Mouse (Mus musculus): ENCODE results near the gene Ctsw.
"Not testable (repeated sequence)": the region's sequence is repeated elsewhere in the genome, so short reads cannot be mapped to it uniquely, and the experiment has no call there.

The Ctsw gene

GRCm38 (mm10) chr19:5468374-5468773 lies at the start of gene Ctsw:
Gene Ctsw (minus strand): TSS chr19:5468507.
- no peak for DNase-seq (ENCODE audit: extremely low read depth, low read depth, low spot score)

GRCm38 (mm10) chr19:5516906-5517505 lies 48.7 kb upstream of the Ctsw start:
- DNase-seq (ENCODE audit: extremely low read depth, low read depth, low spot score) = no peak

GRCm38 (mm10) chr19:5515840-5516777 lies 47.8 kb upstream of the Ctsw start:
- DNase-seq (ENCODE audit: extremely low read depth, low read depth, low spot score) = no peak

- DNase-seq (ENCODE audit: extremely low read depth, low read depth, low spot score) = no peak
Observed at GRCm38 (mm10) chr19:5513005-5513349, 44.7 kb upstream of the Ctsw start.

GRCm38 (mm10) chr19:5512091-5513004 lies 44.0 kb upstream of the Ctsw start:
- no peak for DNase-seq (ENCODE audit: extremely low read depth, low read depth, low spot score)

GRCm38 (mm10) chr19:5511074-5511632 lies 42.8 kb upstream of the Ctsw start:
- no peak for DNase-seq (ENCODE audit: extremely low read depth, low read depth, low spot score)

GRCm38 (mm10) chr19:5510031-5511026 lies 42.0 kb upstream of the Ctsw start, which contains the start of gene Snx32:
Gene Snx32 (minus strand): TSS chr19:5510538.
- DNase-seq (ENCODE audit: extremely low read depth, low read depth, low spot score) = peak; percentile 57

GRCm38 (mm10) chr19:5503687-5504086 lies 35.4 kb upstream of the Ctsw start, which contains the start of gene 1700020D05Rik:
Gene 1700020D05Rik (minus strand): TSS chr19:5503787.
- DNase-seq (ENCODE audit: extremely low read depth, low read depth, low spot score) = no peak

GRCm38 (mm10) chr19:5500330-5500875 lies 32.1 kb upstream of the Ctsw start:
- DNase-seq (ENCODE audit: extremely low read depth, low read depth, low spot score) = no peak

- DNase-seq (ENCODE audit: extremely low read depth, low read depth, low spot score) = no peak
Observed at GRCm38 (mm10) chr19:5496052-5496370, 27.7 kb upstream of the Ctsw start.

GRCm38 (mm10) chr19:5495353-5496051 lies 27.2 kb upstream of the Ctsw start:
- no peak for DNase-seq (ENCODE audit: extremely low read depth, low read depth, low spot score)

- DNase-seq (ENCODE audit: extremely low read depth, low read depth, low spot score) = no peak
Observed at GRCm38 (mm10) chr19:5494314-5494713, 26.0 kb upstream of the Ctsw start.

- DNase-seq (ENCODE audit: extremely low read depth, low read depth, low spot score) = not testable (repeated sequence)
Observed at GRCm38 (mm10) chr19:5493301-5493721, 25.0 kb upstream of the Ctsw start.

- DNase-seq (ENCODE audit: extremely low read depth, low read depth, low spot score) = no peak
Observed at GRCm38 (mm10) chr19:5492641-5493040, 24.3 kb upstream of the Ctsw start.

- DNase-seq (ENCODE audit: extremely low read depth, low read depth, low spot score) = no peak
Observed at GRCm38 (mm10) chr19:5490898-5491708, 22.8 kb upstream of the Ctsw start.

- DNase-seq (ENCODE audit: extremely low read depth, low read depth, low spot score) = peak; percentile 54
Observed at GRCm38 (mm10) chr19:5490313-5490897, 22.1 kb upstream of the Ctsw start, which contains the start of gene Cfl1. Gene Cfl1 (plus strand): TSS chr19:5490455.

GRCm38 (mm10) chr19:5489721-5490120 lies 21.4 kb upstream of the Ctsw start:
- DNase-seq (ENCODE audit: extremely low read depth, low read depth, low spot score) = not testable (repeated sequence)

Data from fat pad, adult 2 months (tissue).